Mouse (Mus musculus) lung, postnatal 0 days (tissue): ENCODE measurements at regions not wholly inside any gene's neighbourhood (a gene's known extent, or its start where the extent isn't known, plus 50 kb on each side); places are given as distances from the start of the nearest gene placed in this dataset.

Experiments
- ATAC-seq: fragments of 200-750 bp; cut with Nextera tagmentation; 2 replicates; pipeline ENCODE4 v1.8.0; 2017; ENCODE audit warnings: moderate library complexity
- DNase-seq: peaks from one replicate; pipeline ENCODE4 v3.0.0-alpha.2; 2016; ENCODE audit warnings: low spot score
- H3K27ac ChIP-seq: fragments of 300-500 bp; sonication (generic); 2 replicates; pipeline ENCODE4 v1.5.1; 2014; ENCODE audit warnings: antibody characterized with exemption, mild to moderate bottlenecking, low read length, mixed read lengths
- H3K27me3 ChIP-seq: fragments of 300-500 bp; sonication (generic); replicated peaks from 2 replicates; pipeline ENCODE4 v1.6.1; 2014; ENCODE audit warnings: low read length, mixed read lengths; ENCODE audit not compliant: insufficient read depth
- H3K36me3 ChIP-seq: fragments of 300-500 bp; sonication (generic); 2 replicates; pipeline ENCODE4 v1.6.1; 2014; ENCODE audit warnings: low read length, mixed read lengths; ENCODE audit not compliant: insufficient read depth
- H3K4me1 ChIP-seq: fragments of 300-500 bp; sonication (generic); 2 replicates; pipeline ENCODE4 v1.6.1; 2014; ENCODE audit warnings: antibody characterized with exemption, low read depth, low read length, mixed read lengths; ENCODE audit not compliant: insufficient read depth
- H3K4me2 ChIP-seq: fragments of 300-500 bp; sonication (generic); replicated peaks from 2 replicates; pipeline ENCODE4 v1.6.1; 2014; ENCODE audit warnings: low read depth, mild to moderate bottlenecking, low read length, moderate library complexity, mixed read lengths
- H3K4me3 ChIP-seq: fragments of 300-500 bp; sonication (generic); 2 replicates; pipeline ENCODE4 v1.5.1; 2014; ENCODE audit warnings: low read depth, low read length
- H3K9ac ChIP-seq: fragments of 300-500 bp; sonication (generic); replicated peaks from 2 replicates; pipeline ENCODE4 v1.6.1; 2014; ENCODE audit warnings: low read depth, mild to moderate bottlenecking
- H3K9me3 ChIP-seq: fragments of 300-500 bp; sonication (generic); 2 replicates; pipeline ENCODE4 v1.6.1; 2016; ENCODE audit warnings: low read length, mixed read lengths
- CTCF ChIP-seq: IDR thresholded peaks from 2 replicates; pipeline ENCODE4 v1.5.1; 2016; ENCODE audit warnings: antibody characterized with exemption, mild to moderate bottlenecking
- EP300 ChIP-seq: IDR thresholded peaks from 2 replicates; pipeline ENCODE4 v1.6.1; 2016; ENCODE audit warnings: antibody characterized with exemption, mild to moderate bottlenecking, control low read depth
- WGBS: fragments of 180-500 bp; shearing (Covaris S2); extraction: QIAGEN DNeasy Blood & Tissue Kit; methylation state at CpG from one replicate; pipeline ENCODE4 v1.1.7; 2014; 5-methylcytosine and 5-hydroxymethylcytosine counted together

- 30% methylated on average over 1 of the region's 1 CpGs for WGBS
- H3K27ac ChIP-seq: no peak overlapping the region
- no peak overlapping the region for H3K4me2 ChIP-seq
- DNase-seq: peak; percentile 71
- no peaks in the 10 kb centered on the region for H3K4me1 ChIP-seq
- TF ChIP-seq CTCF: no peak
- peak; percentile 42 for TF ChIP-seq EP300
- no peak overlapping the region for H3K9ac ChIP-seq
- H3K27me3 ChIP-seq: no peaks in the 10 kb centered on the region
- no peaks in the 10 kb centered on the region for H3K36me3 ChIP-seq
- ATAC-seq: peak; percentile 59; the same call in 1 of the 2 replicates
- H3K4me3 ChIP-seq: no peak overlapping the region
- H3K9me3 ChIP-seq: no peaks in the 10 kb centered on the region
These were observed 199.4 kb downstream of the Trib2 start for GRCm38 (mm10) chr12:15617312-15617711.

DNA sequence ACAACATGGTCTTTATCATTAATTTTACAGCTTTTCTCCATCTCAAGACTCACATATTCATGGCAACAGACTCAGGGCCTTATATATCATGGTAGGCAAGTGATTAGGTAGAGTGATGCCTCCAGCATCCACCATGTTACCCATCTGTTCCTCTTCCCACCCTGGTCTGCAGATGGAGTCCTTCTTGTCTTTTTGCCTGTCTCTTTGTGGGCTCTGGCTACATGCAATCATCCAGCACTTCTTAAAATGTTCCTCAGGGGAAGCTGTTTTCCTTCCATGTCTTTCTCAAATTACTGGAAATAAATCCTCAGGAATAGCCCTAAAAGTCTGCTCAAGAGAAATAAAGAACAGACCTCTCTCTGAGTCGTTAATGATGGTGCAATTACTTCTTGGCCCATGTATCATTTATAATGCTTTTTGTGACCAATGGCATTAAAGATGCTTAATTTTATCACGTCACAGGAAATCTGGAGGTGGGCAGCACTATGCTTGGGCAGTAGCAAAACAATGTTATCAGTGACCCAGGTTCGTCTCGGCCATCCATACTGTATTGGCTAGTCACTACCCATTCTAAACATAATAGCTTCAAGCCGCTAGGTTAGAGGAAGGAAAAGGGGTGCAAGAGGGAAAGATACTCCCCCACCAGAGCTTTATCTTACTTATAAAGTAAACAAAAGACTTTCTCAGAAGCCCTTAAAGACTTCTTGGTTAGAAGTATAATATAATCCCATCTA is 204.7 kb downstream of the Trib2 start:
- no peaks in the 10 kb centered on the region for H3K27me3 ChIP-seq
- ATAC-seq (peak; percentile 69), DNase-seq (peak; percentile 15)
- no peaks in the 10 kb centered on the region for H3K36me3 ChIP-seq
- H3K4me1 ChIP-seq: no peaks in the 10 kb centered on the region
- no peak overlapping the region for H3K4me2 ChIP-seq
- H3K9me3 ChIP-seq: no peaks in the 10 kb centered on the region
- 52% methylated on average over 5 of the region's 5 CpGs for WGBS
- no peak overlapping the region for H3K4me3 ChIP-seq
- no peak overlapping the region for H3K9ac ChIP-seq
- no peak for TF ChIP-seq CTCF
- TF ChIP-seq EP300: peak; percentile 60
- no peak overlapping the region for H3K27ac ChIP-seq

DNA sequence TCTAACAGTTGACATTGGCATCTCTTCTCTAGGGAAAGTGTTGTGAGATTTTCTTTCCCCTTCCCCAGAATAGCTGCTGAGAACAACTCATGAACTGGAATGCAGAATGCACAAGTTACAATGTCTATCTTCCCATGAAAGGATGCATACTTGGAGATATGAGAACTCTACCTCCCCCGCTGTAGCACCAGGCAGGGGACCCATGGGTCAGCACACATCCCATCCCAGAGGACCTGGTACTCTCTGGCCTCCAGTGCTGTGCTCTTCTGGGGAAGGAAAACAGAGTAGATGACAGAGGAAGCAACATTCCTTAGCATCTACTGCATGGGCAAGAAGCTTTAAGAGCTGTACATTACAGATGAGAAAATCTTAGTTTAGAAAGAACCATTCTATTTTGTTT is 209.6 kb downstream of the Trib2 start:
- no peak overlapping the region for H3K4me3 ChIP-seq
- ATAC-seq (no peak), DNase-seq (no peak)
- no peaks in the 10 kb centered on the region for H3K27me3 ChIP-seq
- 93% methylated on average over 1 of the region's 1 CpGs for WGBS
- no peak overlapping the region for H3K9ac ChIP-seq
- no peaks in the 10 kb centered on the region for H3K9me3 ChIP-seq
- no peaks in the 10 kb centered on the region for H3K4me1 ChIP-seq
- no peak overlapping the region for H3K27ac ChIP-seq
- no peaks in the 10 kb centered on the region for H3K36me3 ChIP-seq
- TF ChIP-seq EP300: no peak
- no peak for TF ChIP-seq CTCF
- no peak overlapping the region for H3K4me2 ChIP-seq

DNA sequence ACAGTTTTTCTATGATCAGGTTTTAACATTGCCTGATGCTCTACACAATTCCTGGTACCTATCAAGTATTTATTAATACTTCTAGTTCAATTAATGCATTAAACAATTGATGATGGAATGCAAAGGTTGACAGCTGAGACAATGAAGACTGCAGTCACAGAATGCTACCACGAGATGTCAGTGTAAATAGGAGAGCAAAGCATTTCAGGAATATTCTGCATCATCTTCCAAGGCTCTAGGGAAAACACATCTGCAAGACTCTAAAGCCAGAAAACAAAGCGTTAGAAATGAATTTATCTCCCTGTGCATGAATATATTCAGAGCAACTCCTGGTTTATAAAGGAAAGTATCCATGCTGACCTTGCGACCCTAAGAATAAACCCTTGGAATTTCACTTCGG is 210.6 kb downstream of the Trib2 start:
- WGBS: 50% methylated on average over 4 of the region's 4 CpGs
- ATAC-seq (no peak), DNase-seq (peak; percentile 68)
- Histone ChIP-seq H3K27me3 (no peaks in the 10 kb centered on the region), H3K27ac (no peak overlapping the region), H3K4me3 (no peak overlapping the region), H3K4me1 (no peaks in the 10 kb centered on the region), H3K36me3 (no peaks in the 10 kb centered on the region), H3K9ac (no peak overlapping the region), H3K4me2 (no peak overlapping the region), H3K9me3 (no peaks in the 10 kb centered on the region)
- TF ChIP-seq EP300: 0 out of 2 replicates have a peak, but pooled peaks have one; percentile 7
- peak; percentile 84 for TF ChIP-seq CTCF

GRCm38 (mm10) chr12:15604630-15605029 is 212.1 kb downstream of the Trib2 start:
- no peaks in the 10 kb centered on the region for H3K4me1 ChIP-seq
- WGBS: 76% methylated on average over 1 of the region's 1 CpGs
- ATAC-seq (no peak), DNase-seq (no peak)
- H3K9me3 ChIP-seq: no peaks in the 10 kb centered on the region
- no peaks in the 10 kb centered on the region for H3K36me3 ChIP-seq
- H3K27ac ChIP-seq: no peak overlapping the region
- no peaks in the 10 kb centered on the region for H3K27me3 ChIP-seq
- TF ChIP-seq CTCF: 0 out of 2 replicates have a peak, but pooled peaks have one; percentile 12
- no peak for TF ChIP-seq EP300
- H3K4me3 ChIP-seq: no peak overlapping the region
- H3K4me2 ChIP-seq: no peak overlapping the region
- no peak overlapping the region for H3K9ac ChIP-seq

- 63% methylated on average over 5 of the region's 5 CpGs for WGBS
- Histone ChIP-seq H3K27ac (no peak overlapping the region), H3K4me3 (no peak overlapping the region), H3K36me3 (no peaks in the 10 kb centered on the region), H3K9ac (no peak overlapping the region), H3K4me1 (no peaks in the 10 kb centered on the region), H3K27me3 (no peaks in the 10 kb centered on the region), H3K4me2 (no peak overlapping the region), H3K9me3 (no peaks in the 10 kb centered on the region)
- ATAC-seq (no peak), DNase-seq (no peak)
- TF ChIP-seq EP300: no peak
- no peak for TF ChIP-seq CTCF
These were observed 212.8 kb downstream of the Trib2 start for GRCm38 (mm10) chr12:15603885-15604284.
